Mouse (Mus musculus) hindbrain, embryonic 16.5 days (tissue): Measurements from ENCODE around the gene Ehd1. TPM values are rescaled to one million over a fixed set of nuclear protein-coding genes. Genes with fewer than 3 reads are reported as not detected.
"Not testable (repeated sequence)": the region's sequence is repeated elsewhere in the genome, so short reads cannot be mapped to it uniquely, and the experiment has no call there.

Source experiments
- ATAC-seq: fragments of 200-750 bp; cut with Nextera tagmentation; 2 replicates; pipeline ENCODE4 v1.8.0; 2017; ENCODE audit warnings: moderate TSS enrichment, moderate library complexity
- H3K27ac ChIP-seq: fragments of 300-500 bp; sonication (generic); 2 replicates; pipeline ENCODE4 v1.5.1; 2014; ENCODE audit warnings: low read depth, mild to moderate bottlenecking, control low read depth, low read length, moderate library complexity
- H3K27me3 ChIP-seq: fragments of 300-500 bp; sonication (generic); replicated peaks from 2 replicates; pipeline ENCODE4 v1.6.1; 2014; ENCODE audit warnings: low read length; ENCODE audit not compliant: control insufficient read depth, insufficient read depth
- H3K36me3 ChIP-seq: fragments of 300-500 bp; sonication (generic); 2 replicates; pipeline ENCODE4 v1.6.1; 2014; ENCODE audit warnings: mild to moderate bottlenecking, low read length, moderate library complexity, mixed read lengths; ENCODE audit not compliant: control insufficient read depth, insufficient read depth
- H3K4me1 ChIP-seq: fragments of 300-500 bp; sonication (generic); 2 replicates; pipeline ENCODE4 v1.6.1; 2014; ENCODE audit warnings: low read depth, low read length; ENCODE audit not compliant: control insufficient read depth, insufficient read depth
- H3K4me2 ChIP-seq: fragments of 300-500 bp; sonication (generic); 2 replicates; pipeline ENCODE4 v1.6.1; 2014; ENCODE audit warnings: mild to moderate bottlenecking, low read length, control low read depth, moderate library complexity
- H3K4me3 ChIP-seq: fragments of 300-500 bp; sonication (generic); 2 replicates; pipeline ENCODE4 v1.5.1; 2014; ENCODE audit warnings: mild to moderate bottlenecking, low read length, control low read depth, moderate library complexity
- H3K9ac ChIP-seq: fragments of 300-500 bp; sonication (generic); 2 replicates; pipeline ENCODE4 v1.6.1; 2014; ENCODE audit warnings: low read depth, mild to moderate bottlenecking, control low read depth, low read length, moderate library complexity
- H3K9me3 ChIP-seq: fragments of 300-500 bp; sonication (generic); 2 replicates; pipeline ENCODE4 v1.6.1; 2014; ENCODE audit warnings: mild to moderate bottlenecking, low read length, moderate library complexity; ENCODE audit not compliant: control insufficient read depth
- WGBS: fragments of 180-500 bp; shearing (Covaris S2); extraction: QIAGEN DNeasy Blood & Tissue Kit; methylation state at CpG from one replicate; pipeline ENCODE4 v1.1.7; 2014; 5-methylcytosine and 5-hydroxymethylcytosine counted together
- polyA plus RNA-seq: library from polyadenylated mRNA; unstranded; fragments of >200 nt; fragmentation: Nextera tagmentation; extraction: Ambion mirVana; gene quantifications from 2 replicates; pipeline ENCODE4 v1.2.1, GENCODE M21; 2015

The Ehd1 gene
- polyA plus RNA-seq, 1 experiment from 2014 or later: 105 TPM

DNA sequence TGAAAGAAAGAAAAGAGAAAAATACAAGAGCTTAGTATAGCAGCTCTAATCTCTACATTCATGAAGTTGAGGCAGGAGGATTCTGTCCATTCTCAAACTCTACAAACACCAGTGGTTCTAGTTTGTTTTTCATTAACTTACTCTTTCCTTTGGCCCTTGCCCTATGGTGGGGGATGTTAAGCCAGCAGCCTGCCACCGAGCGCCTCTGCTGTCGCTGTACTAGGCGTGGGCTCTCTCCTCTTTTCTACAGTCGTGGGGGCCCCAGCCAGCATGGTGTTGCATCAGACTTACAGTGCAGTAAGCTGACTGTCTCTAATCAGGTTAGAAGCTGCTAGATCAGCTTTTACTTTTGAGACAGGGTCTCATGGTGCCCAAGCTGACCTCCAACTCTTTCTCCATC lies 6.5 kb downstream of the Ehd1 start:
- Histone ChIP-seq H3K4me3 (no peak overlapping the region), H3K27me3 (no peaks in the 10 kb centered on the region), H3K27ac (no peak overlapping the region), H3K4me1 (peaks cover 33% of the 10 kb centered on the region), H3K4me2 (no peak overlapping the region), H3K9ac (no peak overlapping the region), H3K36me3 (peaks cover 12% of the 10 kb centered on the region), H3K9me3 (no peaks in the 10 kb centered on the region)
- WGBS: 85% methylated on average over 5 of the region's 5 CpGs
- ATAC-seq: no peak

DNA sequence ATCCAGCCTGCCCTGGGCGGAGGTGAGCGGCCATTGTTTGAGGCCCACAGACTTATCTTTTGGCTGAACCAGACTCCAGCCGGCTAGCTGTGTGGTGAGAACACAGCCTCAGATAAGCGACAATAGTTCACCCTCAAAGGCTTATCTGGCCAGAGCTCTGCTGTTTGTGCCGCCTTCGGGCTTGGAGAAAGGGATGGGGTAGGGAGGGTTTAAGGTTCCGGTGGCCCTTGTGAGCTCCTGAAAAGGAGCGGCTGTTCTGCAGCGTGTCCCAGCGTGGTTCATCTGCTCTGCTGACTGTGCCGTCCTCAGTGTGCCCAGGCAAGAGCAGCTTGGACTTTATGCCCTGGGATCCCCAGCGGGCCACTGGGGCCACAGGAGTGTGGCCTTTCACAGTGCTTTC lies 8.0 kb downstream of the Ehd1 start:
- H3K4me1 ChIP-seq: peaks cover 19% of the 10 kb centered on the region
- H3K27ac ChIP-seq: no peak overlapping the region
- no peaks in the 10 kb centered on the region for H3K27me3 ChIP-seq
- H3K9ac ChIP-seq: no peak overlapping the region
- ATAC-seq: no peak
- 95% methylated on average over 12 of the region's 12 CpGs for WGBS
- H3K36me3 ChIP-seq: peaks cover 12% of the 10 kb centered on the region
- H3K4me2 ChIP-seq: no peak overlapping the region
- H3K4me3 ChIP-seq: no peak overlapping the region
- H3K9me3 ChIP-seq: no peaks in the 10 kb centered on the region

DNA sequence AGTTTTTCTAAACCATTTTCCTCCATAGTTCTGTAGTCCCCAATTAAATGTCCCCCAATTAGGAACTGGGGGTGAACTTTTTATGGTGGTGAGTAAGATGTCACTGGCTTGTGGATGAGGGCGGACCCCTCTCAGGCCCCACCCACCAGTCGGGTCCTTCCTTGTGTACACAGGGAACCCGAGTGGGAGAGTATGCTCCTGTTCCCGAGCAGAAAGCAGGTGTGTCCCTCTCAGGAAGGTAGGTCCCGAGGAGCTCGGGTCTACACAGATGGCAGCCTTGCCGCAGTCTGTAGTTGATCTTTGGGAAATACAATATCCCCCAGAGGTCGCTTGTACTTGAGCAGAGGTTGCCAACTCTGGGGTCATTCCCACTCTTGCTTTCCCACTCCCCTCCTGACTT lies 8.7 kb downstream of the Ehd1 start:
- WGBS: 79% methylated on average over 8 of the region's 8 CpGs
- H3K36me3 ChIP-seq: peaks cover 12% of the 10 kb centered on the region
- peaks cover 12% of the 10 kb centered on the region; the same call in 1 of the 2 replicates for H3K4me1 ChIP-seq
- no peaks in the 10 kb centered on the region for H3K27me3 ChIP-seq
- H3K4me3 ChIP-seq: no peak overlapping the region
- H3K4me2 ChIP-seq: no peak overlapping the region
- no peak overlapping the region for H3K27ac ChIP-seq
- H3K9me3 ChIP-seq: no peaks in the 10 kb centered on the region
- H3K9ac ChIP-seq: no peak overlapping the region; the same call in 1 of the 2 replicates
- ATAC-seq: no peak

DNA sequence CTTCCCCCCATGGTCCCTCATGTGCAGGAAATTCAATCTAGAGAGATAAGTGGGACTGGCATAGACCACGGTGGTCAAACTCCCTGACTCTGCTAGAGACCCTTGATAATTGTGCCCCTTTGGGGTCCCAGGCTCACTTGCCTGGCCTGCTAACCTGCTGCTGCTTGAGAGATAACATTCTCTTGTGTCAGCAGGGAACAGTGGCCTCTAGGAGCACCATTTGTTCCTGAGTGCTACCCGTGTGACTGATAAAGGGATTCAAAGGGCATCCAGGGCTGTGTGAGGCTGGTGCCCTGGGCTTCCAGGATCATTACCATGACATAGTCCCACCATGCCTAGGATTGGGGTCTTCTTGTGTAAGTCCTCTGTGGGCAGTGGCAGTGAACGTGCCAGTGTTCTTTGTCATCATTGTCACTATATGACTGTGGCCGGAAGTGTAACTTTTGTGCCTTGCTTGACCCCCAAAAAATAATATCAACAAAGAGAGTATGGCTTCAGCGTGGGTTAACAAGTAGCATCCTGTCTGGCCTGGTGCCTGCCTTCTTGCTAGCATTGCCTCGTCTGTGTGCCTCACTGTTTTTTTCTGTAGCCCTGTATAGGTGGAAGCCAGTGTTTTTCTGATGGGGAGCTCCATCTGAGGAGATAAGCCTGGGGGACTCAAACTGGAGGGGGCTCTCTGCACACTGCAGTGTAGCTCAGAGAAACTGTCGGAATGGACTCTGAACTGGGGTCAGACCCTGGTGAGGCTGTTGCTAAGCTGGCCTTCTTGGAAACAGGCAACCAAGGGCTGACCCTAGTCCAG lies 9.3 kb downstream of the Ehd1 start:
- Histone ChIP-seq H3K36me3 (peaks cover 11% of the 10 kb centered on the region), H3K27me3 (no peaks in the 10 kb centered on the region), H3K27ac (no peak overlapping the region), H3K9ac (no peak overlapping the region), H3K4me3 (no peak overlapping the region), H3K9me3 (no peaks in the 10 kb centered on the region), H3K4me1 (peaks cover 12% of the 10 kb centered on the region; the same call in 1 of the 2 replicates), H3K4me2 (no peak overlapping the region)
- no peak for ATAC-seq
- WGBS: 82% methylated on average over 7 of the region's 7 CpGs

DNA sequence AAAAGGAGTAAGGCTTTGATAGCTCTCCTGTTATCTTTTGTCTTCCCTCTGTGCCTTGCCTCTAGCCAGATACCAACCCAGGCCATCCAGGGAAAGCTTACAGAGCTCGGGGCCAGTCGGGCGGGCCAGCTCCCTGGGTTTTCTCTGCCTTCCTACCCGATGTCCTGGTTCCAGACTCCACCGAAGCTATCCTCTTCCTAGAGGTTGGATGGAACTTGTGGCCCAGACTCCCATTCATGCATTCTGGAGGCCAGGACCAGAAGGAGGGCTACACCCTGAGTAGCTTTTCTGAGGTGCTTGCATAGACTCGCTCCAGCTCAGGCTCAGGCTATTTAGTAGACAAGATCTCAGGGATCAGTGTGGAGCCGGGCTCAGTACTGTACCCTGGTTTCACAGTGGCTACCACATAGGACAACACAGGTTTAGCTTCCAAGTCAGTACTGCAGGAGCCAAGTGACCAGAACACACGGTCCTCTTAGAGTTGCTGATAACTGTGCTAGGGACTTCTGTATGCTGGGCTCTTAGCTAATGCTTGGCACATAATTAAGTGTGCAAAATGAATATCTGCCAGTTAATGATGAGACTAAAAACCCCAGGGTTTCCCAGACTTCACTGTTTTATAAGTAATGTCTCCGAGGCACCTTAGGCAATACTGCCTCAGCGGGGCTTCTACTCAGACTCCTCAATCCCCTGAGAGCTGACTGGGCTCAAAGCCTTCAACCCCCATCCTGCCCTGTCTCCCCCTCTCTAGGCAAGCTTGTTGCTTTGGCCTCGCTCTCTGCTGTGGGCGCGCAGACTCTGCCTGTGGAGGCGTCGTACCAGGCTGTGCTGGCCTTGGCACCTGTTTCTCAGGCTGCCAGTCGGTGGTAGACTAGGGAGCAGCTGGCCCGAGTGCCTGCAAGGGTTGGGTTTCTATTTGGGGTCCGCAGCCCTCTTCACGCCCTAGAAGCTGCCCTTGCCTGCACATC lies 10.2 kb downstream of the Ehd1 start:
- H3K4me3 ChIP-seq: no peak overlapping the region
- H3K9me3 ChIP-seq: no peaks in the 10 kb centered on the region
- H3K36me3 ChIP-seq: peaks cover 2% of the 10 kb centered on the region
- 88% methylated on average over 19 of the region's 19 CpGs for WGBS
- peaks cover 12% of the 10 kb centered on the region; the same call in 1 of the 2 replicates for H3K4me1 ChIP-seq
- no peak for ATAC-seq
- no peaks in the 10 kb centered on the region for H3K27me3 ChIP-seq
- no peak overlapping the region for H3K4me2 ChIP-seq
- peak overlapping the region; percentile 41; the same call in 1 of the 2 replicates for H3K27ac ChIP-seq
- H3K9ac ChIP-seq: no peak overlapping the region

DNA sequence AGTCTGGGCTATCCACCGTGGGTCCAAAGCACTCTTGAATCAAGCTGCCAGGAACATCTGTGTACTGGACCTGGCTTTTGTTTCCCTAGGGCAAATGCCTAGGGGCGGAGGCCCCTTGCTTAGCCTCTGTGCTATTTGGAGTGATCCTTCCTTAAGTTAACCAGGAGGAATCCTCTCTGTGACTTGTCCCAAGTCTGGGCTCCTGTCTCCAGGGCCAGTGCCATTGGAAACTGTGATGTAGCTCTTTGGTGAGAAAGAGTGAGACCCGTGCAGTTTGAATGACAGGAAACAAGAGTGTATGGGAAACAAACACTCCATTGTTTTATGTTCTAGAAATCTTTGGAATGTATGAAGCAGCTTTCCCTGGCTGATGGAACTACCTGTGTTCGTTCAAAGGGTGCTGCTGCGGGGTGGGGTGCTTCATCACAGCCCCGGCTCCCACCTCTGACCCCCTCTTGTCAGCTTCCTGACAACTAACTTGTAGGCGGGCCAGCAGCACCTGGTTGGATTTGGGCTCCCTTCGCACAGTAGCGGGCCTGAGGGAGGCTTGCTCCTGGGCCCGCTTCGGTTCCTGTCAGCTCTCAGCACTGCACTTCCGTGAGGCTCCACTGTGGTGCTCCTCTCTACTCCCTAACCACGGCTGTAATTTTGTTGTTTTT lies 11.8 kb downstream of the Ehd1 start:
- 78% methylated on average over 13 of the region's 13 CpGs for WGBS
- ATAC-seq: no peak
- Histone ChIP-seq H3K4me1 (peaks cover 12% of the 10 kb centered on the region; the same call in 1 of the 2 replicates), H3K27ac (no peak overlapping the region; the same call in 1 of the 2 replicates), H3K4me3 (no peak overlapping the region), H3K36me3 (no peaks in the 10 kb centered on the region; the same call in 1 of the 2 replicates), H3K9me3 (no peaks in the 10 kb centered on the region), H3K27me3 (no peaks in the 10 kb centered on the region), H3K4me2 (no peak overlapping the region), H3K9ac (no peak overlapping the region)

DNA sequence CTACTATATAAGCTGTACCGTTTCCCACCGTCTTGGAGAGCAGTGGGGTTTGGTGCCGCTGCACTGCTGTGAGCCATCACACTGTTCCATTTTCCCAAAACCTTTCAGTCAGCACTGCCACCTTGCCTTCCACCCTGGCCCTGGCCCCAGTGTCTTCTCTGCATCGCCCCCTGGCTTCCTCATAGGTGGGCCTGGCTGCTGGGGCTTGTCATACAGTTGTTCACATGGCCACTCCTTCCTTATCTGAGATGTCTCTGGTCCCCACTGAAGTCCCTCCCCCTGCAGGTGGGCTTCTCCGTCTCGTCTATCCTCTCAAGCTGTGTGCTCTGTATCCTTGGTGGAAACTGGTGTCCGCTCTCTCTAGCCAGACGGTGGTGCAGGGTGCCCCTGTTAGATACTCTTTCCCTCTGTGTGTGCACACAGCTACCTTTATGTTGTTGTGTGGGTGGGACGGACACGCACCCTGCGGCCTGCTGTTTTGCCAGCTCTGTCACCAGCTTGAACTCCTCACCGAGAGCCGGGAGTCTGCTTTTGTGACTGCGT lies 13.2 kb downstream of the Ehd1 start:
- no peak for ATAC-seq
- Histone ChIP-seq H3K9ac (no peak overlapping the region), H3K9me3 (no peaks in the 10 kb centered on the region), H3K36me3 (peaks cover 5% of the 10 kb centered on the region; the same call in 1 of the 2 replicates), H3K27ac (no peak overlapping the region), H3K4me3 (no peak overlapping the region), H3K4me1 (peaks cover 12% of the 10 kb centered on the region; the same call in 1 of the 2 replicates), H3K4me2 (no peak overlapping the region), H3K27me3 (no peaks in the 10 kb centered on the region)
- 93% methylated on average over 14 of the region's 14 CpGs for WGBS

DNA sequence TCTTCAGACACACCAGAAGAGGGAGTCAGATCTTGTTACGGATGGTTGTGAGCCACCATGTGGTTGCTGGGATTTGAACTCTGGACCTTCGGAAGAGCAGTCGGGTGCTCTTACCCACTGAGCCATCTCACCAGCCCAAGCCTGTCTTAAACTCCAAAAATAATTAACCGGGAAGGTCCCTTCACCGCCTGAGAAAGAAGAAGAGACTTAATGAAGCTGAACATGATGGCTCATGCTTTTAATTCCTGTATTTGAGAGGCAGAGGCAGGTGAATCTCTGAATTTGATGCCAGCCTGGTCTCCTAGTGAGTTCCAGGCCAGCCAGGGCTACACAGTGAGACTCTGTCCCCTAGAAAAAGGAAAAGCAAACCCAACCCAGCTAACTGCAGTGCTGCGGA lies 14.2 kb downstream of the Ehd1 start:
- H3K27ac ChIP-seq: not testable (repeated sequence)
- WGBS: 88% methylated on average over 5 of the region's 6 CpGs

More for the DNA sequence above, 14.2 kb downstream of the Ehd1 start:
- not testable (repeated sequence) for H3K4me3 ChIP-seq, H3K4me2 ChIP-seq, ATAC-seq, H3K9ac ChIP-seq, H3K9me3 ChIP-seq, H3K27me3 ChIP-seq
- Histone ChIP-seq H3K36me3 (peaks cover 15% of the 10 kb centered on the region; the same call in 1 of the 2 replicates), H3K4me1 (peaks cover 12% of the 10 kb centered on the region; the same call in 1 of the 2 replicates)
